Mouse (Mus musculus): ENCODE measurements around the gene Ptgis. TPM values are rescaled to one million over a fixed set of nuclear protein-coding genes. Genes with fewer than 3 reads are reported as not detected.
"Not testable (repeated sequence)": the region's sequence is repeated elsewhere in the genome, so short reads cannot be mapped to it uniquely, and the experiment has no call there.

Gene Ptgis
- polyA plus RNA-seq, 1 experiment from 2014 or later: 18.6 TPM

GRCm38 (mm10) chr2:167205918-167206629 is 34.3 kb downstream of the Ptgis start:
- no peak for DNase-seq

GRCm38 (mm10) chr2:167204686-167205085 is 35.7 kb downstream of the Ptgis start:
- not testable (repeated sequence) for H3K36me3 ChIP-seq (ENCODE audit: insufficient read depth); ATAC-seq (ENCODE audit: insufficient read depth); H3K4me1 ChIP-seq (ENCODE audit: insufficient read depth); H3K27me3 ChIP-seq (ENCODE audit: insufficient read depth, low read length); DNase-seq; H3K4me2 ChIP-seq; H3K27ac ChIP-seq (ENCODE audit: low read depth); H3K9me3 ChIP-seq (ENCODE audit: low read depth, low read length); H3K9ac ChIP-seq; H3K4me3 ChIP-seq (ENCODE audit: low read depth, low read length)
- 78% methylated on average over 5 of the region's 5 CpGs for WGBS

More at GRCm38 (mm10) chr2:167205918-167206629, 34.3 kb downstream of the Ptgis start:
- H3K4me2 ChIP-seq: no peak overlapping the region
- WGBS: 86% methylated on average over 18 of the region's 18 CpGs
- no peak overlapping the region for H3K9ac ChIP-seq
- no peaks in the 10 kb centered on the region for H3K4me1 ChIP-seq (ENCODE audit: insufficient read depth)
- no peak for TF ChIP-seq CTCF (IDR thresholded peaks at IDR 0.05; ENCODE audit: low read depth)
- no peaks in the 10 kb centered on the region for H3K27me3 ChIP-seq (ENCODE audit: insufficient read depth, low read length)
- no peak overlapping the region for H3K27ac ChIP-seq (ENCODE audit: low read depth)
- H3K9me3 ChIP-seq (ENCODE audit: low read depth, low read length): no peaks in the 10 kb centered on the region
- ATAC-seq (ENCODE audit: insufficient read depth): no peak
- H3K4me3 ChIP-seq (ENCODE audit: low read depth, low read length): no peak overlapping the region
- 0 out of 2 replicates have a peak, but pooled peaks cover 5% of the 10 kb centered on the region for H3K36me3 ChIP-seq (ENCODE audit: insufficient read depth)

- peak; percentile 51 for TF ChIP-seq CTCF (IDR thresholded peaks at IDR 0.05; ENCODE audit: low read depth)
- no peak overlapping the region for H3K4me2 ChIP-seq
- no peak overlapping the region for H3K4me3 ChIP-seq (ENCODE audit: low read depth, low read length)
- WGBS: 73% methylated on average over 7 of the region's 7 CpGs
- no peak for ATAC-seq (ENCODE audit: insufficient read depth)
- no peaks in the 10 kb centered on the region for H3K27me3 ChIP-seq (ENCODE audit: insufficient read depth, low read length)
- DNase-seq: peak; percentile 22
- H3K9me3 ChIP-seq (ENCODE audit: low read depth, low read length): no peaks in the 10 kb centered on the region
- H3K4me1 ChIP-seq (ENCODE audit: insufficient read depth): no peaks in the 10 kb centered on the region
- 0 out of 2 replicates have a peak, but pooled peaks cover 5% of the 10 kb centered on the region for H3K36me3 ChIP-seq (ENCODE audit: insufficient read depth)
- no peak overlapping the region for H3K9ac ChIP-seq
- H3K27ac ChIP-seq (ENCODE audit: low read depth): no peak overlapping the region
Observed at GRCm38 (mm10) chr2:167203505-167204166, 36.8 kb downstream of the Ptgis start.

GRCm38 (mm10) chr2:167201463-167202291 is 38.7 kb downstream of the Ptgis start:
- Histone ChIP-seq H3K9ac (no peak overlapping the region), H3K4me1 (ENCODE audit: insufficient read depth) (no peaks in the 10 kb centered on the region), H3K27me3 (ENCODE audit: insufficient read depth, low read length) (no peaks in the 10 kb centered on the region), H3K4me2 (no peak overlapping the region), H3K9me3 (ENCODE audit: low read depth, low read length) (no peaks in the 10 kb centered on the region), H3K27ac (ENCODE audit: low read depth) (no peak overlapping the region), H3K4me3 (ENCODE audit: low read depth, low read length) (no peak overlapping the region), H3K36me3 (ENCODE audit: insufficient read depth) (0 out of 2 replicates have a peak, but pooled peaks cover 5% of the 10 kb centered on the region)
- ATAC-seq (ENCODE audit: insufficient read depth): no peak
- WGBS: 40% methylated on average over 16 of the region's 16 CpGs
- no peak for TF ChIP-seq CTCF (IDR thresholded peaks at IDR 0.05; ENCODE audit: low read depth)
- no peak for DNase-seq

- Histone ChIP-seq H3K4me2 (no peak overlapping the region), H3K9ac (no peak overlapping the region), H3K36me3 (ENCODE audit: insufficient read depth) (0 out of 2 replicates have a peak, but pooled peaks cover 5% of the 10 kb centered on the region), H3K4me3 (ENCODE audit: low read depth, low read length) (no peak overlapping the region), H3K9me3 (ENCODE audit: low read depth, low read length) (no peaks in the 10 kb centered on the region), H3K27me3 (ENCODE audit: insufficient read depth, low read length) (no peaks in the 10 kb centered on the region), H3K27ac (ENCODE audit: low read depth) (no peak overlapping the region), H3K4me1 (ENCODE audit: insufficient read depth) (no peaks in the 10 kb centered on the region)
- DNase-seq: no peak
- ATAC-seq (ENCODE audit: insufficient read depth): no peak
- 38% methylated on average over 13 of the region's 13 CpGs for WGBS
- TF ChIP-seq CTCF (IDR thresholded peaks at IDR 0.05; ENCODE audit: low read depth): no peak
Observed at GRCm38 (mm10) chr2:167198660-167199427, 41.6 kb downstream of the Ptgis start.

- ATAC-seq (ENCODE audit: insufficient read depth) (no peak), DNase-seq (no peak)
- peaks cover 6% of the 10 kb centered on the region for H3K4me1 ChIP-seq (ENCODE audit: insufficient read depth)
- peaks cover 33% of the 10 kb centered on the region for H3K27me3 ChIP-seq (ENCODE audit: insufficient read depth, low read length)
- no peak overlapping the region for H3K4me2 ChIP-seq
- no peaks in the 10 kb centered on the region for H3K9me3 ChIP-seq (ENCODE audit: low read depth, low read length)
- H3K9ac ChIP-seq: no peak overlapping the region
- no peak overlapping the region for H3K4me3 ChIP-seq (ENCODE audit: low read depth, low read length)
- WGBS: 76% methylated on average over 3 of the region's 3 CpGs
- H3K36me3 ChIP-seq (ENCODE audit: insufficient read depth): no peaks in the 10 kb centered on the region
- no peak for TF ChIP-seq CTCF (IDR thresholded peaks at IDR 0.05; ENCODE audit: low read depth)
- H3K27ac ChIP-seq (ENCODE audit: low read depth): no peak overlapping the region
Observed at GRCm38 (mm10) chr2:167193361-167193760, 47.0 kb downstream of the Ptgis start.

Measured in lung, embryonic 14.5 days (tissue).